Mouse (Mus musculus): ENCODE results near the gene Ush2a.

Gene Ush2a

DNA sequence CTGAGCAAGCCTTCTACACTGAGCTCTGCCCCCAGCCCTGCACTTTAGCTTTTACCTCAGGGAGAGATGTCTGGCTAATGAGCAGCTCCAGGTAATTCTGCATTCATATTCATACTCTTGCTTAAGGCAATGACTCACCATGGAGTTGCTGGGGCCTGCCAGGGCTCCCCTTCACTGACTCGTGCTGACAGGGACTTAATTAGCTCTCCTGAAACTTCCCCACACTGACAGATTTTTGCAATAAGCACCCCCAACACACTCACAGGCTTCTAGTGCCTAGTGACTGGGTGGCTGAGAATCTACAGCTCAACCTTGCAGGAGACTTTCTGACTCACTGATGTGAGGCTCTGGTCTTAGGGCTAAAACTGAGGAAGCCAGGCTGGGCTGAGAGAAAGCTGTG is 658.1 kb downstream of the Ush2a start:
- no peak for DNase-seq

DNA sequence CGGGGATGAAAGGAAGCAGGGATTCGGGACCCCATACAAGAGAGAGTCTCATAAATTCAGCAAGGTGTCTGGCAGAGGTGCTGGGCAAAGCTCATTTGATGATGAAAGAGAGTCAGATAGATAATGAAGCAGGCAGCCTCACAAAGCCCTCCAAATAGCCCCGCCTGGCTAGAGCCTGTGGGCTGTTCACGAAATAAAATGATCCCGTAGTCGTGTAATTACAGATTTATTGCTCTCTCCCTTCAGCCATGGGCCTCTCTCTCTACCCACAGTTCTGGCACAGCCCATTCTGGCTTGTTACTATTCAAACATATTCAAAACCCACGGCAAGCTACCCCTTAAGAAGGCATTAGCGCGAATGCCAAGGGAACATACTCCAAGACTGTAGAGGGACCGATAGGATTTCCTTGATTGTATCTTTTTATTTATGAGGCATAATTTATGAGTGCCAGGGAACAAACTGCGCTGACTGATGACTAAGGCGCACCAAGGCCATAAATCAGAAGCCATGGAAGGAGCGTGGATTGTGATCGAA is 675.5 kb downstream of the Ush2a start:
- DNase-seq, result no peak

DNA sequence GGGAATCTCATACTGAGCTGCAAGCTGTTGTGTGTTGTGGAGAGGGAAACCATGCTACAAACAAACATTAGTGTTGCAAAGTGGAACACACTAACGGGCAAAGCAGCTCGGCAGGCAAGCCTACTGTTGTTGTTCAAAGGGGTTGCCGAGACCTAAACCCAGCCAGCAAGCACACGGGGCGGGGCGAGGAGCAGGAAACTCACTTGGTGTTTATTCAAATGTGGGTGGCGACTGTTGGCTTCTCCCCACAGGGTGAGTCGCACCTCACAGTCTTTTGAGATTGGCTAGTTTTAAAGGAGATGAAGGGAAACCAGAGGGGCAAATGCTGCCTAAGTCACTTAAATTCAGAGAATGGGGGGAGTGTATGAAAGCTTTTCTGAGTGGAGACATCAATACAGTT is 683.5 kb downstream of the Ush2a start:
- no peak for DNase-seq

DNA sequence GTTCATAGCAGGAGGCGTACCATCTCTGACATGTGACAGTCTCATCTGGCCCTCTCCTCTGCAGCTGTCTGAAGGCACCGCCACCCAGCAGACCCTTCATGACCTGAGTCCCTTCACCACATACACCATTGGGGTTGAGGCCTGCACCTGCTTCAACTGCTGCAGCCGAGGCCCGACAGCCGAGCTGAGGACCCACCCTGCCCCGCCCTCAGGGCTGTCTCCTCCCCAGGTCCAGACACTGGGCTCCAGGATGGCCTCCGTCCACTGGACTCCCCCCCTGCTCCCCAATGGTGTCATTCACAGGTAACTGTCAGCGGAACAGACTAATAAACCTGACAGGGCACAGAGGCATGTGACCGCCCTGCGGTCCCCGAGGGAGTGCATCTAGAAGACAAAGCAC is 685.0 kb downstream of the Ush2a start:
- no peak for DNase-seq

DNA sequence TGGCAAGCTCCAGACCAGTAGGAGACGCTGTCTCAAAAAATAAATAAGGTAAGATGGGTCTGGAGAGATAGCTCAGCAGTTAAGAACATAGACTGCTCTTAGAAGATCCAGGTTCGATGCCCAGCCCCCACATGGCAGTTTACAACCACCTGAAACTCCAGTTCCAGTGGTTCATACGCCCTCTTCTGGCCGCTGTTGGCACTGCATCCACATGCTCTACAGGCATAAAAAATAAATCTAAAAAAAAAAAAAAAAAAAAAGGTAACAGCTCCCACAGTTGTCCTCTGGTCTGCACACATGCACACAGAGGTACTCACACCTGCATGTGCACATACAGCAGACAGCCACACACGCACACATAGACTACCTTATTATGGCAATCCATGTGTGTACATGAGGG is 686.0 kb downstream of the Ush2a start:
- no peak for DNase-seq

DNA sequence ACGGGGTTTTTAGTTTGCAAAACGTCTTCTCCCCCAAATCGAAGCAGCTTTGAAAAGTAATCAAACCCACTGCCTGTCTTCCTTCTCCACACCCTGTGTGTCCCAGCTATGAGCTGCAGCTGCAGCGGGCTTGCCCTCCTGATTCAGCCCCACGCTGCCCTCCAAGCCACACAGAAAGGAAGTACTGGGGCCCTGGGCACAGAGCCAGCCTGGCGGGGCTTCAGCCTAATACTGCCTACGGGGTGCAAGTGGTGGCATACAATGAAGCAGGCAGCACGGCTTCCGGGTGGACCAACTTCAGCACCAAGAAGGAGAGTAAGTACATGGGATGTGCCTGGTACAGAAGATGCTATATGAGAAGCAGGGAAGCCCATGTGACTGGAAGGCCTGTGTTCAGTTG is 686.5 kb downstream of the Ush2a start:
- DNase-seq, result no peak

DNA sequence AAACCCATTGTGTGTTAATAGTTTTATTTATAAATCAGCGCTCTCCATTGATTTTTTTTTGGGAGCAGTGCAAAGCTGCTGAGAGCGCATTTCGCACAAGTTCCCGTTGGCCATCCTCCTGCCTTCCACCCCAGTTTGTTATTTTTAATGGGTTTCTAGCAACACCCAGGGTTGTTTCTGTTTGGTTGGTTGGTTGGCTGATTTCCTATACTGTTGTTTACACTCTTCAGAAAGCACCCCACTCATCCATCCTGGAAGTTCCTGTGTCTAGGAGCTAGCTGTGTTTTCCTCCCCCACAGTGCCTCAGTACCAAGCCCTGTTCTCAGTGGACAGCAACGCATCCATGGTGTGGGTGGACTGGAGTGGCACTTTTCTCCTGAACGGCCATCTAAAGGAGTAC is 689.3 kb downstream of the Ush2a start:
- no peak for DNase-seq

DNA sequence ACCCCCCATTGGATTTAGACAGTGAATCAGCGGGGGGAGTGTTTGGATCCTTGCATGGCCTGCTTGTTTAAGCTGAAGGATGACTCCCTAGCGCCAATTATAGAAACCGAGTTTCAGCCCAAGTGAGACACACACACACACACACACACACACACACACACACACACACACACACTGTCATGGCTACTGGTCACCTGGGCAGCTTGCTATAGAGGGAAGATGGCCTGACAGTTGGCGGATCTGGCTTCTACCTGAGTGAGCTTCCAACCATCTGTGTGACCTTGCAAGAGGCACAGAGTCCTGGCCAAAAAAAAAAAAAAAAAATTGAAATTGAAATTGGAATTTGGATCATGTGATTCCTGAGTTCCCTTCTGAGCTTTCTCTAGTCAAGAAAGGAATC is 690.7 kb downstream of the Ush2a start:
- DNase-seq, result peak; percentile 27

DNA sequence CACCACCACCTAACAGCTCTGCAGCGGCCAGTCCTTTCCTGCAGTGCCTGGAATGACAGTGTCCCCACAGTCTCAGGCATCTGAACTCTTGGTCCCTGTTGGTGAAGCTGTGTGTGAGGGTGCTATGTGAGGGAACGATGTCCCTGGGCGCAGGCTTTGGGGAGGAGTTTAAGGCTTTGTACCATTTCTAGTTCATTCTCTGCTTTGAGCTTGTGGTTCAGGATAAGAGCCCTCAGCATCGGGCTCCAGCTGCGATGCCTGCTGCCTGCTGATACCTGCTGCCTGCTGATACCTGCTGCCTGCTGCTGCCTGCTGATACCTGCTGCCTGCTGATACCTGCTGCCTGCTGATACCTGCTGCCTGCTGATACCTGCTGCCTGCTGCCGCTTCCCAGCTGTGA is 711.3 kb downstream of the Ush2a start:
- DNase-seq, result no peak

DNA sequence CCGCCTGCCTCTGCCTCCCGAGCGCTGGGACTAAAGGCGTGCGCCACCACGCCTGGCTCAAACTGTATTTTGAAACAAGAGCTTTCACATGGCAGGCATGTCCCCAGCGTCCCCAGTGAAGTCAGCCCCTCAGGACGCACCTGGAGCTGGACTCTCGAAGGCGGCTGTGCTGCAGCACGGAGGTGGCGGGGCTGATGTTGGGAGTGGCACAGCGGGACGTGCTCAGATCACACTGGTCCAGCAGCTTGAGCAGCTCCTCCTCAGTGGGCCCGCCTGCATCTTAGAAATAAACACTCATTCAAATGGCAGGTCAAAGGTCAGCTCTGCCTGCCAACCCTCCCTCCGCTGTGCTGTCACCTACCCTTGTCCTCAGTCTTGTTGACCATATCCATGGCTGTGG is 712.1 kb downstream of the Ush2a start:
- no peak for DNase-seq

DNA sequence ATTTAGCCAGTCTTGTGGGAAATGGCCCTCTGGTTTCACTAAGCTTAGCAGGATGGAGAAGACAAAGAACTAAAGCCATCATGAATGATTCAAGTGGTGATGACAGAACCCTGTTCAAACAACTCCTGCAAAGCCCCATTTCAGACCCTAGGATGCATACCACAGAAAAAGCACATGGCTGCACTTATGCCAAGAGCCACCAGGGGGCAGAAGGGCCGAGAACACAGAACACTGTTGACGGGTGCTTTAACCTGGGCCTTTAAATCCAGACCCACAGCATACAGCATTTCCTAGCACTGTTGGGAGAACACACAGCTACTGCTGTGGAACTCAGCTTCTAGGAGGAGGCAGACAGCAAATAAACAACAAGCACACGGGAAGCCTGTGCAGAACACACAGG is 718.2 kb downstream of the Ush2a start:
- DNase-seq, result peak; percentile 31

DNA sequence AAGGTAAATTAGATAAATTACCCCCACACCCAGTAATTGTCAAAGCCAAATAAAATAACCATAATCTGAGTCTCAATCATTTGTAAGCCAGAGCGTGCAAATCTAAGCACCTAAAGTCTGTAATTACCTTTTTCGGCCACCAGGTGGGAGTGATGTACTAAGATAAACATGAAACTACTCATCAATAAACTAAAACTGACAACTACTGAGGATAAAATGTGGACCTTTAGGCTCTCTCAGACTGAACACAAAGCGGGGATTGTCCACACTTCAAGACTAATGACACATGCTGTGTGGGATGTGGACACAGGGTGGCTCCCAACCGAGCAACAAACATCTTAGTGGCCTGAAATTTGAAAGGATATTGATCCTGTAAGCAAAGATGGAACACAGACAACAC is 731.4 kb downstream of the Ush2a start:
- DNase-seq, result peak; percentile 22

DNA sequence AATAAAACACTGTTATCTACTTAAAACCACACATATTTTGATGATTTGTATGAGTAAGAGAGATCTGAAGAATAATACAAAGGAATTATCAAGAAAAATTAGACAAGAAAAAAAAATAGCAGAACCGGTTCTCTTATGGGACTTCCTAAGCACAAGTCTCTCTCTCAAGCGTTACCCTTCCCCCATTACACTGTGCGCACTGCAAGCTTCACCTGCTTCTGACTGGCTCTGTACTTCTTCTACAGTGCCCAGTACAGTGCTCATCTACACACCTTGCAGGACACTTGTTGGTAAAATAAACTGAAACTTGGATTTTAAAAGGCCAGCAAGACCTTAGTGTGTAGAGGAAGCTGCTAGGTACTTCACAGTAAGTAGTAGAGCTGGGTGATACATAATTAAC is 736.1 kb downstream of the Ush2a start:
- no peak for DNase-seq

DNA sequence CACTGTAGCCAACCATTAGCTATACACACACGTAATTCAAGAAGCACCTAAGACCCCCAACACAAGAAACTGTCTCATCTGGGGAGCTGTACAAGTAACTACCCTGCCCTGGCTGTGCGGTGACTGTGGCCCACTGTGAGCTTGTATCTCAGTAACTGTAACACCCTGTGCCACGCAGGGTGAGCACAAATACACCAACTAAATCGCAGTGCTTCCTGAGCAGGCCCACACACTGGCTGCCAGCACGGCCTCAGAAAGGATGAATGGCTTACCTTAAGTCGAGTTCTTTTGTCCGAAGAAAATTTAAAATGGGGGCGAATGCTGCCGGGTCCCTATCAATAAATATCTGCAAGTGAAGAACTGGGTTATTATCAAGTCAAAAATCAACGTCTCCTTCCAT is 738.2 kb downstream of the Ush2a start:
- no peak for DNase-seq

DNA sequence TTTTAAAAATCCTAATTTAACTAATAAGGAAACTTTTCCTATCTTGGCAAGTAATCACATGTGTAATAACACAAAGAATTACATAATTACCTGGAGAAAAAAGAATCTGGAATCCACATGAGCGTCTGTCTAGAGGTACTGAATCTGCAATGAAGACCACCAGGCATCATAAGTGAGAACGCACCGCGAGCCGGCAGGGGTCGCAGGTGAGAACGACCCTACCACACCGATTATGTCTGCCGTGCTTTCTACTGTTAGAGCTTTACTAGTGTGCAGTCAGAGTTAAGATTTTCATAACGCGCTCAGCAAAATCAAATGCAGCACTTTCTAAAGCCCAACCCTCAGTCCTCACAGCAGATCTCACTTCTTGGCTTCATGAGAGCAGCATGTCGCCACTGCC is 740.0 kb downstream of the Ush2a start:
- DNase-seq, result no peak

DNA sequence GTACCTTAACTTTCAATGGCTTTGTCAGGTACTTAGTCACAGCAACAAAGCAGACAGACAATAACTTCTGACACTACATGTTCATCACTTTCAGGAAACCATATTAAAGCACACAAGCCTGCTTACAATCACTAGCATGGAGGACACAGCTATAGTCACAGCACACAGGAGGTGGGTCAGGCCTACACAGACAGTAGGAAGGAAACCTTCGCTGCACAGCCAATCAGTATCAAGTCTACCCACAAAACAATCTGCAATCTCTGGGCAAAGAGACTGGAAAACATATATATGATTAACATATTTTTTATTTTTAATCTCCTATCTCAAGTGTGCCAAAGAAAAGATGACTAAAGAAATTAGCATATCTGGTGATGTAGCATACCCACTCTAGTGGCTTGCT is 743.0 kb downstream of the Ush2a start:
- DNase-seq, result no peak

DNA sequence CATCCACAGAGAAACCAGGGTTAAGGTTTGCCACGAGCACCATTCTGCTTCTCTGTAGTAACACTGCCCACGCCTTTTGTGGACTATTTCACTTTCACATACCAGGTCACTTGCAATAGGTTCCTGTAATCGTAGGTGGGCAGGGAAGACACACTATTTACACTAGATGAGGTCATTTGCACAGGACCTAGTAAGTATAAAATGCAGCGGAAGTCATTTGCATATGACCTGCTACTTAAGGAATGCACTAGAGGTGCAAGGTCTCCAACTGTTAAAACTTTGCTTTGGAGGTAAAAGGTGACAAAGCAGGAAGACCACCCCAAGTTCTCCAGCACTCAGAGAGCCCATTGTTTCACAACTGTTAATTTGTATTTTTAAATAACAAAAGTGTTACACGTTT is 744.4 kb downstream of the Ush2a start:
- no peak for DNase-seq

DNA sequence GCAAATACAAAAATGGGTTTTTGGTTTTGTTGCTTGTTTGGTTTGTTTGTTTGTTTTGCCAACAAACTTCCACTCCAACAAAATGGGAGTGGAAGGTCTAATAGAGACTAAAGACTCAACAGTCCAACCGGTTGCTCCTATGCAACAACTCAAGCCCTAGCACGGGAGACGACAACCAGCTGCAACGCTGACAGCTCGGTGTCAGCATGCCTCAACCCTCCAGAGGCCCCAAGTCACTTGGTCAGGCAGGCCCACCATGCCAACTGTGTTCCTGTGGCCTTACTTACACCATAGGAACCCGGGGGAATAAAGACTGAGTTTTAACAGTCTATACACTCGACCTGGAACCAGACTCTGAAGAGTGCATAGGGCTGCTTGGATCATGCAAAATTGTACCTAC is 745.0 kb downstream of the Ush2a start:
- peak; percentile 29 for DNase-seq

DNA sequence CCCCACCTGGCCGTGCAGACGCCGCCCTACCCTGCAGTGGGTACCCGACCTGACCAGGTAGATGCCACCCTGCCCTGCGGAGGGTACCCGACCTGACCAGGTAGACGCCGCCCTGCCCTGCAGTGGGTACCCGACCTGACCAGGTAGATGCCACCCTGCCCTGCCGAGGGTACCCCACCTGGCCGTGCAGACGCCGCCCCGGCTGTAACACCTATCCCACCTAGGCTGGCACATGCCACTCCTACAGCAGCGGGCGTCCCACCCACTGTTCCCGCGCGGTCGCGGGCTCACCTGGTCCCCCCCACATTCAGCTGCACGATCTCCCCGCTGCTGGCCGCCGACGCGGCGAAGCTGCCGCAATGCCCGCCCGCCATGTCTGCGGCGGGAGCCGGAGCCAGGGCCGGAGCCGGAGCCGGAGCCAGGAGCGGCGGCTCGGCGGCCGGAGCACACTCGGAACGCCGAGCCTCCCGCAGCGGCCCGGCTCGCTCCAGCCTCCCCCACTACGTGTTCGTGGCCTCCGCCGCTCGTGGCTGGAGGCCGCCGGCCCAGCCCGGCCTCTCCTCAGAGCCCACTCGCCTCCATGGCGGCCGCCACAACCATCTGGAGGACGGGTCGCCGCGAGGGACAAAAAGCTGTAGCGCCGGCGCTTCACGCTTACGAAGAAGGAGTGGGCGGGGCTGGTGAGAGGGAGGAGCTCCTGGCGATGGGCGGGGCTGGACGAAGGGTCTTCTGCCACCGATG is 745.6 kb downstream of the Ush2a start, which contains the start of gene Kctd3:
Gene Kctd3, minus strand, starts transcription at position 603 of the 741 bp plus-strand sequence.
- DNase-seq, result peak; percentile 95

DNA sequence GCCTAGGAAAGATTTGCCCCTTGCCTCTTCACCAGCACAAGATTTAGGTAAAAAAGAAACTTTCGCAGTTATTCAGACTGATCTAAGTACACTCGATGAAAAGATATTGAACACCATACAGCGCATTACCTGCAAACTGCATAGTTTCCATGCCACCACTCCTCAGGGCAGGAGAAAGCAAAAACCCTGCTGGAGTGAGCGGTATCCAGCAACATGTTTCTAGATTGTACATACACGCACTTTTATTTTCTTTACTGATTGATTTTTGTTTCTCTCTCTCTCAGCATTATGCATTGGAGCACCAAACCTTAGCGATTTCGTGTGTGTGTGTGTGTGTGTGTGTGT is 746.1 kb downstream of the Ush2a start:
- no peak for DNase-seq

DNA sequence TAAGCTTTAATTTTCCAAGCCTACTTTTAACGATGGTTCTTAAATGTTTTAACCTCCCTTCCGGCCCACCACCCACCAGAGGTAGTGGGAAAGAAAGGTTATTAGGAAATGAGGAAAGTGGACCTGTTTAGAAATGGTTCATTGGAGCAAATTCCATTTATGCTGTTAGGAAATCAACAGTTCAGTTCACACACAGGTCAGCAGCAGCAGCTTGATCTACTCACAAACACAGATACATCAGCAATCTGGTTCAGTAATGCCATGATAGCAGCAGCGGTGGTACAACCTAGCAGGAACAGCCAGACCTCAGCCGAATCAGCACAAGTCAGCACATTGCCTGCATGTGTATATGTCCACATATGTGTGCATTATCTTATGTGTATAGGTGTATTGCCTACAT is 748.8 kb downstream of the Ush2a start:
- no peak for DNase-seq

DNA sequence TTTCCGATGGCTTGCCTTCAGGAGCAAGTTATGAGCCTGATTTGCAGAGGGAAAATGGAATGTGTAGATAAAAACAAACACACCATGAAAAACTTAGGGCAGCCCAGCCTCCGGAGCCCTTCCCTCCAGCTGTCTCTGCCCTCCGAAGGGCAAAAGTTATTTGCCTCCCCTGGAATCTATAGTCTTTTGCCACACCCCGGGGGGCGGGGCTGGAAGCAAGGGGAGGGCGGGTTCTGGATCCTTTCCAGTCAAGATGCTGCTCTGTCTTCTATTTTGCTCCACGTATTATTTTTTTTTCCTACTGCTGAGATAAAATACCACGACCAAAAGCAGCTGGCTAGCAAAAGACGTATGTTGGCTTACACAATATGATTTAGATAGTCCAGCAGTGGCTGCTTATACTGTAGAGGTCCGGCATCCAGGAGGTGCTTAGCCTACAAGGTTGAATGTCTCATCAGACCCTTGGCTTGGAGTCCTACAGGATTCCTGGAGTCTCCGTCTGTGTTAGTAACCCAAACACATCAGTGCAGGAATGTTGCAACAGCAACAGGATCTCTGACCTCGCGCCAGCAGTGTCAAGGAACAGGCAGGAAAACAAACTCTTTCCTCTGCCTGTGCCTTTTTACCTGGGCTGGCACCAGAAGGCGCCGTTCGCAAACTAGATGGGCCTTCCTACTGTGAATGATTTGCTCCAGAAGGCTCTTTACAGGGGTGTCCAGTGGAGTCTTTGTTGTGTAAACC is 751.2 kb downstream of the Ush2a start:
- DNase-seq, result no peak

DNA sequence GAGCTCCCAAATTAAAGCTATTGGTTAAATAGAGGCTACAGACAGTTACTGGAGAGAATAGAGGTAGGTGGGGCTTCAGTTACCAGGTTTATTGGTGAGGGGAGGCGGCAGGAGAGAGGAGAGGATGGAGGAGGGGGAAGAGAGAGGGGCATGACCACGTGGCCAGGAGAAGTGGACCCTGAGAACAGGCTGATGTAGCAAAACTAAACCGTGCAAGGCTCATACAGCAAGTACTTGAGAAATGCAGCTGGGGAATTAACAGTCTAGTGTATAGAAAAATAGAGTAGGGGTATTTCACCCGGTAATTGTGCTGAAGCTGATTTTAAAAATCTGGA is 751.7 kb downstream of the Ush2a start:
- no peak for DNase-seq

Measured in cerebellum, adult 9-11 months (tissue).